Mouse (Mus musculus) adrenal gland, adult 2 months (tissue): Measurements from ENCODE around the gene Tuba8. TPM values are rescaled to one million over a fixed set of nuclear protein-coding genes. Genes with fewer than 3 reads are reported as not detected.

ENCODE experiments used
- DNase-seq: peaks from one replicate; pipeline ENCODE4 v3.0.0; 2021
- polyA plus RNA-seq: library from polyadenylated mRNA; depleted of rRNA; stranded (reverse); fragments of >200 nt; gene quantifications from 2 replicates; pipeline ENCODE4 v1.2.3, GENCODE M21; 2012; rRNA removed
- total RNA-seq, 2 experiments: library from RNA; stranded (reverse); gene quantifications; 2 replicates each; pipeline ENCODE4 v1.2.3; 2021

Tuba8 gene
- total and polyA plus RNA-seq, 3 experiments = 2.0 to 16.5 (median 13.3) TPM

GRCm38 (mm10) chr6:121228421-121228820 lies 17.9 kb downstream of the Tuba8 start:
- no peak for DNase-seq

- no peak for DNase-seq
These were observed 22.2 kb downstream of the Tuba8 start for GRCm38 (mm10) chr6:121232652-121233051.

DNA sequence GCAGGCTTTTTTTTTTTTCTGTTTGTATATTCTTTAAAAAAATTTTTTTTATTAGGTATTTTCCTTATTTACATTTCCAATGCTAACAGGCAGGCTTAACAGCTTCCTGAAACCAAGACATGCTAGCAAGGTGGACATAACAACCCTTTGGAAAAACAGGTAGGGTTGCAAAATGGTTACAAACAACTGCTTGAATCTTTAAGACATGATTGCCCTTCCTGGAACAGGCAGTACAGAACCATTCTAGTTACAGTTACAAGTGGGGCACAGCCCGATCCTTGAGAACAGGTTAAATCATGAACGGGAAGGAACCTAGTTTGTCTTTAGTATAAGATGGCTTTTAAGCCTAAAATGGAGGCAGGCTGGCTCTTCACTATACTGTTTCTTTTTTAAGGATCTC lies 25.9 kb downstream of the Tuba8 start:
- no peak for DNase-seq

DNA sequence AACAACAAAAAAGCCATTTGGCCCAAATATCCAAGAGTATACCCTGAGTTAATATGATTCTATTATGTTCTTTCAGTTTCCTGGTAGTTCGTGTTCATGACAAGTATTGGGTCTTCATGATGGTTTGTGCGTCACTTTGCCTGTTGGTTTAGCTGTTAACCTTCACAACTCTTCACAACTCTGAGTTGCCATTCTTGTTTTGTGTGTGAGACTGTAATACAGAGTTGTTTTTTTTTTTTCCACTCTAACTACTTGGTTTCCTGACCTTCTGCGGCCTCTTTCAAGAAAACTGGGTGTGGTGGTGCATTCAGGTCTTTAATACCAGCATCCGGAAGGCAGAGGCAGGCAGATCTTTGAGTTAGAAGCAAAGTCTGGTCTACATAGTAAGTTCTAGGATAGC lies 27.7 kb downstream of the Tuba8 start:
- no peak for DNase-seq

- no peak for DNase-seq
These were observed 31.3 kb downstream of the Tuba8 start for GRCm38 (mm10) chr6:121241780-121242179.

DNA sequence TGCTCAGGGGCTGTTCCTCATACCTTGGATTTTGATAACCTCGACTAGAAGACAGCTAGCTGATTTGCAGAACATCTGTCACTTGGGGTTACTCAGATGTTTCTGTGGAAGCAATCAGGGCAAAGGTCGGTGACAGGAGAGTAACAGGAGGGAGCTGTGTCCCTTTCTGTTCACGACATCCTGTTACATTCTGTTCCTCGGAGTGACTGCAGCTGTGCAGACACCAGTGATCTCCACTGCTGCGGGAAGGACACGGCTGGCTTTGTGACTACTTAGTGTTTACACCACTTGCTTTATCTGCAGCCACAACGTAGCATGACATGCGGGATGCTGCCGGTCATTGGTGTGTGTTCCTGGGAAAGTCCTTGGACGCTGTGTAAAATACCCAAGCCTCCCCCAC lies 32.7 kb downstream of the Tuba8 start:
- DNase-seq = no peak

GRCm38 (mm10) chr6:121245127-121246036 lies 34.9 kb downstream of the Tuba8 start, which contains the start of gene Usp18:
Gene Usp18, plus strand, starts transcription at chr6:121245906.
- peak; percentile 97 for DNase-seq

DNA sequence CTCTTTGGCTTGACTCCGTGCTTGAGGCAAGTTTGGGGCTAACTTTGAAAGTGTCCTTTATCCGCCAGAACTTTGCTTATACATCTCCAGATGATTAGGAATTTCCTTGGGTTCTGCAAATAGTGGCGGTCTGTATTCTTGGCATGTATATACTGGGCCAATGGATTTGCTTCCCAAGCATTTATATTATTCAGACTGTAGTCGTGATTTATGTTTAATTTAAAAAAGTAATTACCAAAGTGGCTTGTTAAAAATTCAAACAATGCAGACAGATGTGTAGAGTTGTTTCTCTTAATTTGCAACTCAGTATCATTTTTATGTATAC lies 35.5 kb downstream of the Tuba8 start:
- DNase-seq = no peak

DNA sequence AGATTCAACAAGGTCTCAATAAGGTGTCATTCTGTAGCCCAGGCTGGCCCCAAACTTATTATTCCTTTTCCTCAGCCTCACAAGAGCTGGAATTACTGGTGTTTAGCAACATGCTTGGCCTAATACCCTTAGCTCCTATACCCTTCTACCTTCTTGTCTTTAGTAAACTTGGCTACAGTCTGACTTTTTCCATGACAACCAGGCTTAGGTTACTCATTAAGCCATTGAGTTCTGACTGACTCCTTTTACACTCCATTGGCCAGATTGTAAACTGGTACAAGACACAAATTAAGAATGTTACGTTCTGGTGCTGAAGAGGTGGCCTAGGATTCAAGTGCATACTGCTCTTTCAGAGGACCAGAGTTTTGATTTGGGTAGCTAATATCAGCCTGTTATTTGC lies 39.9 kb downstream of the Tuba8 start:
- no peak for DNase-seq

GRCm38 (mm10) chr6:121251256-121251655 lies 40.8 kb downstream of the Tuba8 start:
- no peak for DNase-seq

DNA sequence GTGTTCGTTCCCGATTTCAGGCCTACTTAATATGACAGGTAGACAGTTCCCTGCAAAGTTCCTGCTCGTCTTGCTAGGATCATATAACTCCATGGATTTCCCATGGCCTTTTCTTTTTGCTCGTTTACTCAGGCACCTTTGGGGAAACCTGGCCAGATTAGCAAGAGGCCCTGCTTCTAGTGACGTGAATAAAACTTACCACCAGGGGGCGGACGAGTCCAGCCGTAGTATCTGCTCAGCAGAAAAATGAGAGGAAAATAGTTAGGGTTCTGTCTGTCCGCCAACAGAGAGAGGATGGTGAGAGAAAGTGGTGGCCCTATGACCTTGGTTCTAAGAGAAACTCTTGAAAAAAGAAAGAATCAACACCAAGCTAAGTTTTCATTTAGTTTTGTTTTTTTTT lies 50.1 kb downstream of the Tuba8 start:
- DNase-seq = peak; percentile 73

- no peak for DNase-seq
These were observed 50.7 kb downstream of the Tuba8 start for GRCm38 (mm10) chr6:121261233-121261632.

- DNase-seq = no peak
These were observed 51.5 kb downstream of the Tuba8 start for GRCm38 (mm10) chr6:121262004-121262403.

DNA sequence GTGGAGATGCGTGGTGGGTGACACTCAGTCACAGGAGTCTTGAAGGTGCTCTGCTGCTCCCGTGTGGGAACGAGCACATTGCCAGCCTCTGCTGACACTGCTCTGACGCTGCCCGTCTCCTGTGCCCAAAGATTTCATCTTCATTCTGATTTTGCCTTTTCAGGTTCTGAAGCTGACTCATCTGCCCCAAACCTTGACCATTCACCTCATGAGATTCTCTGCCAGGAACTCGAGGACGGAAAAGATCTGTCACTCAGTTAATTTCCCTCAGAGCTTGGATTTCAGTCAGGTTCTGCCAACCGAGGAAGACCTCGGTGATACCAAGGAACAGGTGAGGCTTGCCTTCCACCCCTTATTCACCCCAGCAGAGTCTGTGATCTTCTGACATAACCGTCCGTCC lies 52.0 kb downstream of the Tuba8 start:
- peak; percentile 64 for DNase-seq

DNA sequence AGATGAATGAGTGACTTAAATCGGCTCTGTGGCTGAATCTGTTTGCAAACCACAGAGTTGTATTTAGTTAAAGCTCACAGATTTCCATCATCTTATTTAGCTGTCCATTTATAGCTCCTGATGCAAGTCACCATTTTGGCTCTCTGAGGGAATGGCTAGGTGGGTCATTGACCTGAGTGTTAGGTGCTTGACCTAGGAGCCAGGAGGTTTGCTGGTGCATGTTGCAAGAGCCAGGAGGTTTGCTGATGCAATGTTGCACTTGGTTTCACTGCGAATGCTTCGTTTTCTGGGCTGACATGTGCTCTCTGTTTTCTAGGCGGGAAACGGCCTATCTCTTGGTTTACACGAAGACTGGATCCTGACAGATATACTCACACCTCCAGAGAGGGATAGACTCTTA lies 59.7 kb downstream of the Tuba8 start:
- no peak for DNase-seq

DNA sequence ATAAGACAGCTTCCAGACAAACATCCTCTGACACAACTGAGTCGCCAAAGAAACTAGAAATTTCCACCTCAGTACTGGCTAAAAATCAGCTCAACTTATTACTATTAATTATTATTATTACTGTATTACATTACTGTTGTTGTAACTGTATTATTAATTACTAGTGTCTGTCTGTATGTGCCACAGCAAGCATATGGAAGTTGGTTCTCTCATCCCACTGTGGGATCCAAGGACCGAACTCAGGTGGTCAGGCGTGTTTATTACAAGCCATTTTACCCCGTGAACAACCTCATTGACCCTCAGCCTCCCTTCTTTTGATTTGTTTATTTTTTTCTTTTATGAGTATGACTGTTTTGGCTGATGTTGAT lies 61.2 kb downstream of the Tuba8 start:
- no peak for DNase-seq

GRCm38 (mm10) chr6:121272075-121272800 lies 61.7 kb downstream of the Tuba8 start:
- peak; percentile 84 for DNase-seq

DNA sequence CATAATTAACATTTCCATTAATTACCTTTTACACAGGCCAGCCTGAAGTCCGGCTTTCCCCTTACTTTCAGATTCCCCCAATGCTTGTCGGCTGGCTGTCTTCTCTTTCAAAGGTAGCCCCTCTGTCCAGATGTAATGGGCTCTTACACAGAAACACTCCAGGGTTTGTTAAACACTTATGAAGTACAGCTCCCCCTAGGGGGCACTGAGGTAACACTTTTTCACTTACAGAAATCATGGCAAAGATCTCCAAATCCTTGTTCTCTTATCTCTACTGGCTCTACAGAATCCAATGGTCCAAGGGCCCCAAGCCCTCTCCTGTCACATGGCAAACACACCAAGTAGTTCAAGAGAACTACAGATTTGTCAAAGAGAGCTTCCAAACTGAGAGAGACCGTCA lies 63.9 kb downstream of the Tuba8 start:
- DNase-seq = peak; percentile 38

Other genes starting within 250 kb of the Tuba8 start
- 10 to 100 TPM; 34.0 to 44.3 TPM for gene Mical3, start 79.7 kb upstream of the Tuba8 start, total RNA-seq
- 17.5 and 19.9 TPM in 2 replicates for gene Mical3, start 79.7 kb upstream of the Tuba8 start, polyA plus RNA-seq
- gene Pex26, start 27.0 kb upstream of the Tuba8 start, total RNA-seq = 10 to 100 TPM in 1 of 2 experiments, 1 to 10 TPM in 1; 9.1 to 11.2 TPM
- 19.2 and 24.0 TPM in 2 replicates for gene Pex26, start 27.0 kb upstream of the Tuba8 start, polyA plus RNA-seq
- gene Usp18, start 35.2 kb downstream of the Tuba8 start, total RNA-seq = 1 to 10 TPM; 2.7 TPM
- gene Usp18, start 35.2 kb downstream of the Tuba8 start, polyA plus RNA-seq = 7.6 and 9.6 TPM in 2 replicates
- 1 to 10 TPM; 1.1 to 2.5 TPM for gene Slc6a13, start 89.5 kb downstream of the Tuba8 start, total RNA-seq
- 1.6 and 1.9 TPM in 2 replicates for gene Slc6a13, start 89.5 kb downstream of the Tuba8 start, polyA plus RNA-seq
- gene Slc6a12, start 132.4 kb downstream of the Tuba8 start, total RNA-seq = under 1 TPM; 0.48 to 0.95 TPM
- 0.36 and 0.44 TPM in 2 replicates for gene Slc6a12, start 132.4 kb downstream of the Tuba8 start, polyA plus RNA-seq